Mouse (Mus musculus): Measurements from ENCODE around the gene Spast.

GRCm38 (mm10) chr17:74431481-74431880 is 92.7 kb downstream of the Spast start:
- TF ChIP-seq POLR2A (IDR thresholded peaks at IDR 0.05; ENCODE audit: extremely low read depth, insufficient read depth, low read length) (no peak), CTCF (IDR thresholded peaks at IDR 0.05; ENCODE audit: low read depth, low read length) (no peak)

All from liver, adult 2 months (tissue).